Mouse (Mus musculus) olfactory bulb, adult 2 months (tissue): ENCODE measurements around the gene Nudt14. TPM values are rescaled to one million over a fixed set of nuclear protein-coding genes. Genes with fewer than 3 reads are reported as not detected.
A peak's percentile ranks its signal among the peaks of the same experiment; 100 is the strongest.

ENCODE experiments used
- H3K27ac ChIP-seq: fragments of 200-500 bp; 2 replicates; pipeline ENCODE4 v1.5.1; 2012; ENCODE audit warnings: low read depth, low read length; ENCODE audit not compliant: insufficient read depth
- H3K4me1 ChIP-seq: fragments of 200-500 bp; 2 replicates; pipeline ENCODE4 v1.6.1; 2012; ENCODE audit warnings: low read length; ENCODE audit not compliant: control insufficient read depth, insufficient read depth
- H3K4me3 ChIP-seq: fragments of 200-500 bp; 2 replicates; pipeline ENCODE4 v1.5.1; 2012; ENCODE audit warnings: mild to moderate bottlenecking, low read depth, low read length, moderate library complexity; ENCODE audit not compliant: insufficient read depth
- CTCF ChIP-seq: fragments of 200-500 bp; IDR thresholded peaks from 2 replicates; pipeline ENCODE4 v1.5.1; 2012; ENCODE audit warnings: low read depth, mild to moderate bottlenecking, low read length, moderate library complexity; ENCODE audit not compliant: insufficient read depth
- POLR2A ChIP-seq: fragments of 200-500 bp; IDR thresholded peaks from 2 replicates; pipeline ENCODE4 v1.6.1; 2012; ENCODE audit warnings: mild to moderate bottlenecking, low read depth, low read length, moderate library complexity; ENCODE audit not compliant: insufficient read depth
- WGBS: fragments of 180-500 bp; shearing (Covaris S2); methylation state at CpG from one replicate; pipeline ENCODE4 v1.1.7; 2018; 5-methylcytosine and 5-hydroxymethylcytosine counted together
- polyA plus RNA-seq: library from polyadenylated mRNA; stranded (reverse); fragments of >200 nt; gene quantifications from 2 replicates; pipeline ENCODE4 v1.2.4, GENCODE M21; 2012; ENCODE audit warnings: low replicate concordance; ENCODE audit not compliant: missing spikeins, insufficient read depth, insufficient read length

The Nudt14 gene
- polyA plus RNA-seq, 1 experiment, result not detected

- Histone ChIP-seq H3K4me1 (peaks cover 32% of the 10 kb centered on the region), H3K4me3 (peak overlapping the region; percentile 5; the same call in 1 of the 2 replicates), H3K27ac (peak overlapping the region; percentile 81)
- 37% methylated on average over 11 of the region's 11 CpGs for WGBS
- TF ChIP-seq CTCF (no peak), POLR2A (no peak)
Observed at GRCm38 (mm10) chr12:112894303-112894884, 47.5 kb downstream of the Nudt14 start.

GRCm38 (mm10) chr12:112885465-112885864 is 56.5 kb downstream of the Nudt14 start:
- peaks cover 27% of the 10 kb centered on the region for H3K4me1 ChIP-seq
- WGBS, result 34% methylated on average over 7 of the region's 7 CpGs
- no peak overlapping the region for H3K27ac ChIP-seq
- H3K4me3 ChIP-seq, result no peak overlapping the region
- TF ChIP-seq POLR2A (no peak), CTCF (no peak)

Other genes starting within 250 kb of the Nudt14 start
- not detected in 2 replicates for gene Cep170b, start 221.7 kb downstream of the Nudt14 start, polyA plus RNA-seq
- not detected in 2 replicates for gene Pld4, start 181.5 kb downstream of the Nudt14 start, polyA plus RNA-seq
- not detected in 2 replicates for gene Ahnak2, start 139.5 kb downstream of the Nudt14 start, polyA plus RNA-seq
- gene Clba1, start 133.2 kb downstream of the Nudt14 start, polyA plus RNA-seq, result not detected in 2 replicates
- not detected in 2 replicates for gene Cdca4, start 112.7 kb downstream of the Nudt14 start, polyA plus RNA-seq
- gene Gpr132, start 73.9 kb downstream of the Nudt14 start, polyA plus RNA-seq, result not detected in 2 replicates
- gene Jag2, start 12.3 kb downstream of the Nudt14 start, polyA plus RNA-seq, result not detected in 2 replicates
- not detected in 2 replicates for gene Btbd6, start 34.4 kb upstream of the Nudt14 start, polyA plus RNA-seq
- gene Brf1, start 58.6 kb upstream of the Nudt14 start, polyA plus RNA-seq, result not detected in 2 replicates
- not detected in 2 replicates for gene Pacs2, start 72.4 kb upstream of the Nudt14 start, polyA plus RNA-seq
- not detected in 2 replicates for gene Tex22, start 132.4 kb upstream of the Nudt14 start, polyA plus RNA-seq
- not detected in 2 replicates for gene Mta1, start 156.2 kb upstream of the Nudt14 start, polyA plus RNA-seq
- gene Crip2, start 198.1 kb upstream of the Nudt14 start, polyA plus RNA-seq, result not detected in 2 replicates
- gene Crip1, start 204.2 kb upstream of the Nudt14 start, polyA plus RNA-seq, result not detected in 2 replicates
- not detected in 2 replicates for gene Tedc1, start 214.3 kb upstream of the Nudt14 start, polyA plus RNA-seq
- gene Tmem121, start 243.8 kb upstream of the Nudt14 start, polyA plus RNA-seq, result not detected in 2 replicates